Mouse (Mus musculus) lung, postnatal 4 days (tissue): ENCODE measurements around the gene Hist1h2af.
A peak's percentile ranks its signal among the peaks of the same experiment; 100 is the strongest.

Experiments
- DNase-seq, 2 experiments: peaks; one replicate each; pipeline ENCODE4 v3.0.0; 2021

The Hist1h2af gene

DNA sequence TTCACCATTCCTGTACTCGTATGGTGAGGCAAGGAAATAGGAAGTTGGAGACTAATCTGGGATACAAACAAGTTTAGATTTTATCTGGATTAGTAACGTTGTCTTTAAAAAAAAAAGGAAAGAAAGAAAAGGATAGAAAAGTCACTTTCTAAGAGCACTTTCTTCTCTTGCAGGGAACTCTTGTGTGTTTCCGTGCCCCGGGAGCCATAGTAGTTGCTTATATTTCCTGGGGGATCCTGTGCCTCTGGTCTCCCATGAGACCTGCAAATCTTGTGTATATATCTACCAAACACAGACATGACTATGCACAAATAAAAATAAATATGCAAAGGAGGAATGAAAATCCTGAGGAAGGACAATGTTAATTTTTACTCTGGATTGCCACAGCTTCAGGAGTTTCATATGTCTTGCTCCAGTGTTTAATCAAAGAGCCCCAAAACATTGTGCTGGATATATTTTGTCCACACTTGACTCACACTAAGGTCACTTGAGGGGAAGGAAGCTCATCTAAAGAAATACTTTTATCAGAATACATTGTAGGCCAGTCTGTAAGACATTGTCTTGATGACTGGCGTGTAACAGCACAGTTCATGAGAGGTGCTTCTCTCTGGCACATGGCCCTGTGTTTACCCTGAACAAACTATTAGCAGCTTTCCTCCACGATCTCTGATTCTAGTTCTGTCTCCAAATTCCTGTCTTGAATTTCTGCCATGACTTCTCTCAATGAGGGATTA lies 43.4 kb downstream of the Hist1h2af start:
- no peak for DNase-seq

DNA sequence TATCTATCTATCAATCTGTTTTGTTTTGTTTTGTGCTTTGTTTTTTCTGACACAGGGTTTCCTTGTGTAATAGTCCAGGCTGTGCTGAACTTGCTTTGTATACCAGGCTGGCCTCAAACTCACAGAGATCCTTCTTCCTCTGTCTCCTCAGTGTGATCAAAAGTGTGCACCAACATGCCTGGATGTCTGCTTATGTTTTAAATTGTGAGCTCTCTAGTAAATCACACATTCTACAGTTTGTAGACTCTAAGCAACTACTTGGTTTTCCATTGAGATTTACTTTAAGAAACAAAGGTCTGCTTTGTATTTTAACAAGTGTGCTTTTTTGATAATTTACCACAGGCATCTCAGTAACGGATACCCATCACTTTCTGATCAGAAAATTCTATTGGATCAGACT lies 44.1 kb downstream of the Hist1h2af start:
- DNase-seq: no peak

DNA sequence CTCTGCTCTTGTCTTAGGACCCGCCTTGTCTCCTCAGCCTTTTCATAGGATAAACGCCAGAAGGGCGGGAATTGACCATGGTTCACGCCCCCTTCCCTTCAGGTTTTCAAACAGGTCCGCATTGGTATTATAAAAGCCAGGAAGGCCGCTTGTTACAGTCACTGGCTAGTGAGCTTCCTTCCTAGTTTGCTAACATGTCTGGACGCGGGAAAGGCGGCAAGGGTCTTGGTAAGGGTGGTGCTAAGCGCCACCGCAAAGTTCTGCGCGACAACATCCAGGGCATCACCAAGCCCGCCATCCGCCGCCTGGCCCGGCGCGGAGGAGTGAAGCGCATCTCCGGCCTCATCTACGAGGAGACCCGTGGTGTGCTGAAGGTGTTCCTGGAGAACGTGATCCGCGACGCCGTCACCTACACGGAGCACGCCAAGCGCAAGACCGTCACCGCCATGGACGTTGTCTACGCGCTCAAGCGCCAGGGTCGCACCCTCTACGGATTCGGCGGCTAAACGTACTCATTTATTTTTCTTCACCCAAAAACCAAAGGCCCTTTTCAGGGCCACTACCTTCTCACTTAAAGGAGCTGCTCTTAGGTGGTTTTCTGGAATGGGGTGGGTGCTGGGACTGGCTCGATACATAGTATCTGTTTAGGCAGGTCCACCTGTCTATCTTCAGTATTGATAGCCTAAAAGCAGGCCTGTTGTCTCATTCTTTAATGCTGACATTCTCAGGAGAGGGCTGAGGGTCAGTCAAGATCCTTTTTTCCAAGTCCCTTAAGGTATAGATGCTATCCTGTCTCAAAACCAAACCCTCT lies 47.9 kb downstream of the Hist1h2af start, which contains the start of gene Hist1h4d:
Hist1h4d (plus strand) TSS at position 191 of the 811 bp plus-strand sequence.
- peak; percentile 95 to 99 for DNase-seq

DNA sequence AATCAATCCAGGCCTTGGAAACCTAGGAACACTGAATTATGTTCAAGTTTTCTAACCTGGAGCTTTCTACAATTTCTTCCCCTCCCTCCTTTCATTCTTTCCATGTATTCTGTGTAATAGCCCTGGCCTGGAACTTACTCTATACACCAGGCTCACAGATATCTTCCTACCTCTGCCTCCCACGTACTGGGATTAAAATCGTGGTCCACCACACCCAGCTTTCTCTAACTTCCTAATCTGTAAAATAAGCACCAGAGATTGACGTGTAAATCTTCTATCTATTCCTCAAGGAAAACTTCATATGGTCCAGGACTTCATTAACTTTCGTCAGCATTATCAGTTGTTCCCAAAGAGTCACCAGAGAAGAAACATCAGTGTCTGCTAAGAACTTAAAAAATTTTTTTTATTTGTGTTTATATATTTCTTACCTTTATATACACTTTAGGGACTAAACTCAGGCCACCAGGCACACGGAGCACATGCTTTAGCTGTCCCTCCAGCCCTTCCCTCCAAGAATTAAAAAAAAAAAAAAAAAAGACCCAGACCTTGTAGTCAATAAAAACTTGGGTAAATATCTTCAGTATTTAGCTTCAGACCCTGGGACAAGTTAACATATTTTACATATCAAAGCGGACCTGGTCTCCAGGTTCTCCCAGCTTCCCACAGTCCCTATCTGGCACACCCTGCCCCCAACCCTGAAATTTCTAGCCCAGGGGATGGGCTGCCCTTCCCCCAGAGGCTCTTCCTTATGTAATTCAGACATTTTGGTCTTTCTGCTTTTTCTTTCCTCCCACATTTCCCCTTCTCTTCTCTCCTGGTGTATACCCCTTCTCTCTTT lies 48.7 kb downstream of the Hist1h2af start:
- no peak for DNase-seq

DNA sequence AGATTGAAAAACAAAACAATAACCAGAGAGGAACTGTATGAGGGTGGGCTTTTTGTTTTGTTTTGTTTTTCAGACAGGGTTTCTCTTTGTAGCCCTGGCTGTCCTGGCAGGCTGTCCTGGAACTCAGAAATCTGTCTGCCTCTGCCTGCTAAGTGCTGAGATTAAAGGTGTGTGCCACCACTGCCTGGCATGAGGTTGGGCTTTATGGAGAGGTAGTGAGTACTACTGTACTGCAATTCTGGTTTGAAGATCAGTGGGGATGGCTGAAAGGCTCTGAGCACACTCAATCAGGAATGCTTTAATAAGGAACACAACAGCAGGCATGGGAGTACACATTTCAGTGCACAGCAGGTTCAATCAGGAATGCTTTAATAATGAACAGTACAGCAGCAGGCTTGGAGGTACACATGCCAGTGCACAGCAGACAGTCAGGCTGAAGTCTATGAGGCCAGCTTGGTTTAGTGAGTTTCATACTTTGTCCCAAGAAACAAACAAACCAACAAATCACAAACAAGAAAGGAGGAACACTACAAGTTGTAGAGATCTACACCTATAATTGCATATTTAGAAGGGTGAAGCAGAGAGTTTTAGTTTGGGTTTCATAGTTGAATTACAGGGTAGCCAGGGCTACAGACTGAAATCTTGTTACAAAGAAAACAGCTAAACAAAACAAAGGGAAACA lies 49.8 kb downstream of the Hist1h2af start:
- no peak for DNase-seq
